Mouse (Mus musculus) left cerebral cortex, adult 8-10 months (tissue): ENCODE data around the gene Enox2. TPM values are rescaled to one million over a fixed set of nuclear protein-coding genes. Genes with fewer than 3 reads are reported as not detected.
A peak's percentile ranks its signal among the peaks of the same experiment; 100 is the strongest.

ENCODE experiments used
- DNase-seq, 2 experiments: peaks; one replicate each; pipeline ENCODE4 v3.0.0; 2022; ENCODE audit warnings: low spot score in 2 of 2
- total RNA-seq, 4 experiments: library from RNA; stranded (reverse); gene quantifications; 2 replicates each; pipeline ENCODE4 v1.2.4; 2022

Gene Enox2
- total RNA-seq, 4 experiments from 2014 or later, result 9.5 to 11.6 (median 10.4) TPM

DNA sequence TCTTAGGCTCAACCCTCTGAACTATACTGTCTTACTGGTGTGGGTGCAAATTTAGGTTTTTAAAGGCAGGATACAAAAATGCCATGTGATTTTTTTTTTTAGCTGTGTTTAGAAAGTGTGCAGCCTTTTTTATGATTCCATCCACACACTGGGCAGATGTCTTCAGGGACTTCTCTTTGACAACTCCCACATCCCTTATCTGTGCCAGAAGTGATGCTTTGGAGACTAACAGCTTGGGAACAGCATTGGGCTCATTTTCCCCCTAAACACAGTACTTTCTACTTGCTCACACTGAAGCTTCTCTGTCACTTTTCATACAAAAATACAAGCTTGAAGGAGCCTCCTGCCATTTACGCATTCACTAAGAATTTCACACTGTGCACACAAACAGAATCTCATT lies 282.4 kb downstream of the Enox2 start:
- DNase-seq, result peak in 1 of 2 experiments; percentile 7

DNA sequence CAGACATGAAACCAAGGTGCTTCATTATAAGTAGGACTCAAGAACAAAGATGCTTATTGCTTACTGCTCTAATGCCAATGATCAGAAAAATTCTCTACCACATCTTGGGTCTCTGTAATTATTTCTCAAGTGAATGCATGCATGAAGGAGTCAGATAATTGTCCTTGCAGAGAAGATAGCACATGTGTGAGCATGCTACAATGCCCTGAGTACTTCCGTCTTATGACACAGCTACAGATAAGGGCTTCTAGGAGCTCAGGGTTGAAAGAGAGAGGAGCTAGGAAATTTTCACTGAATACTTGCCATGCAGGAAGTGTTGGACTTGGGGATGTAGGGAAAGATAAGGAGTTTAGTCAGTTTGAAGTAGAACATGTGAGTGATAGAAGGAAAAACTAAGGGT lies 285.2 kb downstream of the Enox2 start:
- DNase-seq, result no peak

GRCm38 (mm10) chrX:48985653-48986052 lies 302.4 kb downstream of the Enox2 start:
- DNase-seq, result no peak

- no peak for DNase-seq
These were observed 303.6 kb downstream of the Enox2 start for GRCm38 (mm10) chrX:48984451-48984850.

Other genes starting within 250 kb of the Enox2 start
- gene Arhgap36, start 175.7 kb upstream of the Enox2 start, total RNA-seq, result 1 to 10 TPM in 3 of 4 experiments, under 1 TPM in 1; 0.63 to 2.0 (median 1.8) TPM